Mouse (Mus musculus) liver, embryonic 11.5 days (tissue): ENCODE data around the gene Gdf7. TPM values are rescaled to one million over a fixed set of nuclear protein-coding genes. Genes with fewer than 3 reads are reported as not detected.

Experiments
- ATAC-seq: fragments of 200-750 bp; cut with Nextera tagmentation; replicated peaks from 2 replicates; pipeline ENCODE4 v1.8.0; 2017; ENCODE audit warnings: moderate number of reproducible peaks, mild to moderate bottlenecking, moderate TSS enrichment, moderate library complexity; ENCODE audit not compliant: low FRiP score
- DNase-seq: peaks from one replicate; pipeline ENCODE4 v3.0.0-alpha.2; 2017; ENCODE audit warnings: low spot score
- H3K27ac ChIP-seq: fragments of 300-500 bp; sonication (generic); 2 replicates; pipeline ENCODE4 v1.5.1; 2014; ENCODE audit warnings: mild to moderate bottlenecking, low read depth, low read length, control low read depth
- H3K27me3 ChIP-seq: fragments of 300-500 bp; sonication (generic); replicated peaks from 2 replicates; pipeline ENCODE4 v1.6.1; 2014; ENCODE audit warnings: low read length, mixed read lengths; ENCODE audit not compliant: control insufficient read depth, insufficient read depth
- H3K36me3 ChIP-seq: fragments of 300-500 bp; sonication (generic); 2 replicates; pipeline ENCODE4 v1.6.1; 2014; ENCODE audit warnings: mild to moderate bottlenecking, low read length, moderate library complexity, mixed read lengths; ENCODE audit not compliant: control insufficient read depth, insufficient read depth
- H3K4me1 ChIP-seq: fragments of 300-500 bp; sonication (generic); replicated peaks from 2 replicates; pipeline ENCODE4 v1.6.1; 2014; ENCODE audit warnings: low read length, mixed read lengths; ENCODE audit not compliant: control insufficient read depth, insufficient read depth
- H3K4me2 ChIP-seq: fragments of 300-500 bp; sonication (generic); 2 replicates; pipeline ENCODE4 v1.6.1; 2014; ENCODE audit warnings: mild to moderate bottlenecking, control low read depth, moderate library complexity
- H3K4me3 ChIP-seq: fragments of 300-500 bp; sonication (generic); 2 replicates; pipeline ENCODE4 v1.5.1; 2014; ENCODE audit warnings: low read depth, low read length, control low read depth
- H3K9ac ChIP-seq: fragments of 300-500 bp; sonication (generic); 2 replicates; pipeline ENCODE4 v1.6.1; 2014; ENCODE audit warnings: low read depth, low read length, control low read depth
- H3K9me3 ChIP-seq: fragments of 300-500 bp; sonication (generic); 2 replicates; pipeline ENCODE4 v1.6.1; 2016; ENCODE audit warnings: low read length, inconsistent platforms, mixed read lengths; ENCODE audit not compliant: control insufficient read depth
- WGBS: fragments of 180-500 bp; shearing (Covaris S2); extraction: QIAGEN DNeasy Blood & Tissue Kit; methylation state at CpG from one replicate; pipeline ENCODE4 v1.1.7; 2014; 5-methylcytosine and 5-hydroxymethylcytosine counted together
- polyA plus RNA-seq: library from polyadenylated mRNA; unstranded; fragments of >200 nt; fragmentation: Nextera tagmentation; extraction: Ambion mirVana; gene quantifications from 2 replicates; pipeline ENCODE4 v1.2.1, GENCODE M21; 2014

The Gdf7 gene
- polyA plus RNA-seq, 1 experiment from 2014 or later = not detected

DNA sequence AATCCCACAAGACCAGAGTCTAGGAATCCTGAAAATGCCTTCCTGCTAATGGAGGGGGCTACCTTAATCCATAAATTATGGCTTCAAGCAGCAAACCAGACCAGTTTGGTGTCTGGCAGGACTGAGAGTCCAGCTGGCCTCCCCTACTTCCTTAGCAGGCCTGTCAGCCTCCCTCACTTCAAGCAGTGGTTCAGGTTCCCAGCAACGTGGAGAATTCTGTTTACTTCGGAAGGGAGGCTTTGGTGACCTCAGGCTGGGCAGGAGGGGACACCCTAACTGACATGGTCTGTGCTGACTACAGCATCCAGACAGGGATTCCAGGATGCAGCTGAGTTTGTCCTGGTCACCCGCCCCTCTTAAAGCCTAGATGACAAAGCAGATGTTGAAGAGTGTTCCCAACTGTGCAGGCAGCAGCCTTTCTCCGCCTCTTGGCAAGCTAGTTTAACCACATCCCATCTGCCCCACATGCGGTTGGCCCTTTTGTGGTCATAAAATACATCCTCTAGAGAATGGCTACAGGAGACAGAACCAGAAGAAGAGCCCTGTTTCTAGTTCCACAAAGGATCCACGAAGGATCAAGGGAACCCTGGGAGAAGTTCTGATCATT lies 6.3 kb downstream of the Gdf7 start:
- Histone ChIP-seq H3K9ac (no peak overlapping the region), H3K9me3 (no peaks in the 10 kb centered on the region), H3K4me2 (no peak overlapping the region), H3K4me1 (peaks cover 6% of the 10 kb centered on the region; the same call in 1 of the 2 replicates), H3K27me3 (peaks cover 60% of the 10 kb centered on the region), H3K27ac (no peak overlapping the region), H3K36me3 (no peaks in the 10 kb centered on the region), H3K4me3 (no peak overlapping the region)
- DNase-seq (no peak), ATAC-seq (no peak)
- 38% methylated on average over 6 of the region's 6 CpGs for WGBS

- Histone ChIP-seq H3K27me3 (peaks cover 20% of the 10 kb centered on the region), H3K4me3 (no peak overlapping the region), H3K27ac (no peak overlapping the region), H3K9me3 (no peaks in the 10 kb centered on the region), H3K9ac (no peak overlapping the region), H3K36me3 (no peaks in the 10 kb centered on the region), H3K4me2 (no peak overlapping the region), H3K4me1 (no peaks in the 10 kb centered on the region)
- no peak for ATAC-seq
- DNase-seq = no peak
- WGBS = 77% methylated on average over 15 of the region's 15 CpGs
Observed at GRCm38 (mm10) chr12:8291157-8291853, 10.4 kb downstream of the Gdf7 start.

DNA sequence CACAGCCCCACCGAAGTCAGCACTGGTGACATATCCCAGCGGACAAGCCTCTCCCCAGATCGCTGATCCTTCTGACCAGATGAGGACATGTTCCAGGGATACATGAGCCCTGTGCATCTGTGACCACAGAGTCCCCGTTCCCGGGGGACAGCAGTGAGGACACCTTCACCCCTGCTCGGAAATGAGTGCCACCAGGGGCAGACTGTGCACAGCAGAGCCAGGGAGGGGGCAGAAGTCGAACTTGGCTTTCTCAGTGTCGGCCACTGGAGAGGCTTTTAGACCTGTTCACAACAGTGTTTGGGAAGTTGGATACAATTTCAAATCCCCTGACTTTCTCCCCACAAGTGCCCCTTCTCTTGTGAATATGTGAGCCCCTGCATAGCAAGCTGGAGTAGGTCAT lies 12.3 kb downstream of the Gdf7 start:
- DNase-seq (no peak), ATAC-seq (no peak)
- H3K27me3 ChIP-seq = peaks cover 4% of the 10 kb centered on the region
- no peaks in the 10 kb centered on the region for H3K36me3 ChIP-seq
- no peak overlapping the region for H3K4me2 ChIP-seq
- no peaks in the 10 kb centered on the region for H3K4me1 ChIP-seq
- H3K4me3 ChIP-seq = no peak overlapping the region
- WGBS = 88% methylated on average over 8 of the region's 8 CpGs
- no peak overlapping the region for H3K9ac ChIP-seq
- no peak overlapping the region for H3K27ac ChIP-seq
- no peaks in the 10 kb centered on the region for H3K9me3 ChIP-seq

DNA sequence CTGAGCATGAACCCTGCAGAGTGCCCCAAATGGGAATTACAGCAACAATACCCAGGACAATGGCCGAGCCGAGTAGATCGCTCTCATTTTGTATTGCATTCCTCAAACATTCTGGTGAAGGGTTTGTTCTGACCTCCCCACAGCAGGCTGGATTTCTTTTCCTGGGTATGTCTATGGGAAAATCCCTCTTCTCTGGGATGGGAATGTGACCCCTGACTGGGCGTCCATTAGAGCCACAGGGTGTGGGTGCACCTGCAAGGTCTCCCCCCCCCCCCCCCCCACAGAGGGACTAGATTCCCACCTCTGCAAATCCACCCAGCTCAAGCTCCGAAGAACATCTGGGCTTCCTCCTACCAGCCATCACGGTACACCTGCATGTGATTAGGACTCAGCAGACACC lies 12.7 kb downstream of the Gdf7 start:
- DNase-seq (no peak), ATAC-seq (no peak)
- Histone ChIP-seq H3K4me2 (no peak overlapping the region), H3K27me3 (peaks cover under 1% of the 10 kb centered on the region; the same call in 1 of the 2 replicates), H3K36me3 (no peaks in the 10 kb centered on the region), H3K4me3 (no peak overlapping the region), H3K4me1 (no peaks in the 10 kb centered on the region), H3K9ac (no peak overlapping the region), H3K27ac (no peak overlapping the region), H3K9me3 (no peaks in the 10 kb centered on the region)
- 86% methylated on average over 6 of the region's 6 CpGs for WGBS

DNA sequence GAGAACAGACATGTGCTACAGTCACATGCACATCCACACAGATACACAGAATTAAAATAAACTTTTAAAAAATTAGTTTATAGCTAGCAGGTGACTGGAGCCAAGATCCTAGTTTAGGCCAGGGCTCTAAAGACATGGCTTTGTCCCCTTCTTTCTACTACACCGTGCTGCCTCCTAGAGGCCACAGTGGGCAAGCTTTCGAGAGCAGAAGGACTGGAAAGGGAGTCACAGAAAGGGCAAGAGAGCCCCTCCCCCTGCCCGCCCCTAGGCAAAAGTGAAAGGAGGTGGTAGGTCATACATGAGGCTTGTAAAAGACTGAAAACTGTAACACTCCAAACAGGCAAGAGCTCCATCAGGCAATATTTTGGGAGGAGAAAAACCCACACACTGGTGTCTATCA lies 13.8 kb downstream of the Gdf7 start:
- DNase-seq (no peak), ATAC-seq (no peak)
- Histone ChIP-seq H3K27me3 (no peaks in the 10 kb centered on the region; the same call in 1 of the 2 replicates), H3K4me3 (no peak overlapping the region), H3K9me3 (no peaks in the 10 kb centered on the region), H3K4me2 (no peak overlapping the region), H3K4me1 (no peaks in the 10 kb centered on the region), H3K9ac (no peak overlapping the region), H3K36me3 (no peaks in the 10 kb centered on the region; the same call in 1 of the 2 replicates), H3K27ac (no peak overlapping the region)
- 65% methylated on average over 3 of the region's 3 CpGs for WGBS

DNA sequence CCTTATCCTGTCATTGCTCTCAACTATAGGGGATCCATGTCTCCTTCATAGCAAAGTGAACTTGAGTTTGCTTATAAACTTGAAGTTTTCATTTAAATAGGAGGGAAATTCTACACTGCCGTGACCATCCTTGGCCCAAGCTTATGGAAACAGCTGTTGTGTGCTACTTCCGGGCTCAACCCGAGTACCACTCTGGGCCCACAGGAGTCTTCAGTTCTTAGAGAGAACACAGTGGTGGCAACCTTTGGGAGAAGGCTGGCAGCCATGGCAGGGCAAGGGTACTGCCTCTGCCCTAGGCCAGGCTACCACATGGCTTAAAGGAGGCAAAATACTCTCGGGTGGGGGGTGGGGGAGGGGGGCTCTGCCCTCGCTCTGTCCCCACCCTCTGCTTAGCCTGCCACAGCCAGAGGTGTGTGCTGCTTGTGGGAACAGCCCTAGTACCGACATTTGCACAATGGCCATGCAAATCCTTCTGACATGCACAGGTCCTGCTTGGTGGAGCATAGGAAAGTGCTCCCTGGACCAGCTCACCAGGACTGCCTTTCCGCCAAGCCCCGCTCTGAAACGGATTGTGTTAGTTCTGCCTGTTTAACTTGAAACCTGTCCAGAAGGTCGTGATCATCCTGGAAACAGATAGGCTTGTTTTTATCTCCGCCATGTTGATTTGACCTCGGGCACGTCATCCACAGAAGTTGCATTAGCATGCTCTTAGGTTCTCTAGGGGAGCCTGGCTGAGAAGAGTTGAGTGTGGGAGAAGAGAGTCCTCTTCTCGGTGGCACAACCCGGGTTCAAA lies 20.3 kb downstream of the Gdf7 start:
- no peak for DNase-seq
- Histone ChIP-seq H3K9me3 (no peaks in the 10 kb centered on the region), H3K9ac (no peak overlapping the region), H3K27ac (no peak overlapping the region), H3K4me3 (no peak overlapping the region), H3K36me3 (peaks cover 2% of the 10 kb centered on the region; the same call in 1 of the 2 replicates), H3K4me1 (no peaks in the 10 kb centered on the region), H3K27me3 (no peaks in the 10 kb centered on the region), H3K4me2 (no peak overlapping the region)
- no peak for ATAC-seq
- WGBS = 87% methylated on average over 15 of the region's 15 CpGs

- Histone ChIP-seq H3K9ac (no peak overlapping the region), H3K4me3 (no peak overlapping the region), H3K27ac (no peak overlapping the region), H3K36me3 (peaks cover 2% of the 10 kb centered on the region; the same call in 1 of the 2 replicates), H3K9me3 (no peaks in the 10 kb centered on the region), H3K4me1 (peaks cover 5% of the 10 kb centered on the region; the same call in 1 of the 2 replicates), H3K4me2 (no peak overlapping the region), H3K27me3 (no peaks in the 10 kb centered on the region)
- WGBS = 87% methylated on average over 4 of the region's 4 CpGs
- no peak for DNase-seq
- no peak for ATAC-seq
Observed at GRCm38 (mm10) chr12:8275424-8275823, 26.3 kb downstream of the Gdf7 start.

- no peaks in the 10 kb centered on the region for H3K9me3 ChIP-seq
- no peak overlapping the region for H3K4me2 ChIP-seq
- H3K4me3 ChIP-seq = no peak overlapping the region
- H3K9ac ChIP-seq = no peak overlapping the region
- WGBS = 93% methylated on average over 6 of the region's 6 CpGs
- no peaks in the 10 kb centered on the region for H3K36me3 ChIP-seq
- ATAC-seq = 0 out of 2 replicates have a peak, but pooled peaks have one; percentile 41
- no peak overlapping the region for H3K27ac ChIP-seq
- no peak for DNase-seq
- H3K4me1 ChIP-seq = peaks cover 5% of the 10 kb centered on the region; the same call in 1 of the 2 replicates
- no peaks in the 10 kb centered on the region for H3K27me3 ChIP-seq
Observed at GRCm38 (mm10) chr12:8273471-8274171, 28.1 kb downstream of the Gdf7 start.
